Mouse (Mus musculus): Measurements from ENCODE around the gene Sfxn2. TPM values are rescaled to one million over a fixed set of nuclear protein-coding genes. Genes with fewer than 3 reads are reported as not detected.

Sfxn2 gene
- total and polyA plus RNA-seq, 2 experiments from 2014 or later, result 10.2 to 12.0 TPM

GRCm38 (mm10) chr19:46625015-46625414 is 51.9 kb downstream of the Sfxn2 start:
- Histone ChIP-seq H3K36me3 (ENCODE audit: insufficient read depth, low read length) (no peaks in the 10 kb centered on the region), H3K9me3 (ENCODE audit: low read length) (no peaks in the 10 kb centered on the region), H3K27me3 (ENCODE audit: insufficient read depth, low read length) (no peaks in the 10 kb centered on the region), H3K4me3 (ENCODE audit: low read length) (no peak overlapping the region), H3K4me2 (ENCODE audit: low read depth, low read length) (no peak overlapping the region), H3K27ac (no peak overlapping the region), H3K4me1 (ENCODE audit: insufficient read depth, low read length) (peaks cover 23% of the 10 kb centered on the region), H3K9ac (replicated peaks; ENCODE audit: low read length) (no peak overlapping the region)
- DNase-seq (ENCODE audit: low spot score) (no peak), ATAC-seq (no peak)
- 90% methylated on average over 12 of the region's 12 CpGs for WGBS
- no peak for TF ChIP-seq CTCF (IDR thresholded peaks at IDR 0.05; ENCODE audit: low read depth)

GRCm38 (mm10) chr19:46625519-46625918 is 52.4 kb downstream of the Sfxn2 start:
- WGBS, result 73% methylated on average over 10 of the region's 10 CpGs
- Histone ChIP-seq H3K4me1 (ENCODE audit: insufficient read depth, low read length) (peaks cover 21% of the 10 kb centered on the region), H3K9ac (replicated peaks; ENCODE audit: low read length) (no peak overlapping the region), H3K9me3 (ENCODE audit: low read length) (no peaks in the 10 kb centered on the region), H3K27me3 (ENCODE audit: insufficient read depth, low read length) (no peaks in the 10 kb centered on the region), H3K4me3 (ENCODE audit: low read length) (no peak overlapping the region), H3K27ac (no peak overlapping the region), H3K36me3 (ENCODE audit: insufficient read depth, low read length) (no peaks in the 10 kb centered on the region), H3K4me2 (ENCODE audit: low read depth, low read length) (no peak overlapping the region)
- ATAC-seq (no peak), DNase-seq (ENCODE audit: low spot score) (no peak)
- no peak for TF ChIP-seq CTCF (IDR thresholded peaks at IDR 0.05; ENCODE audit: low read depth)

- no peak overlapping the region for H3K4me2 ChIP-seq (ENCODE audit: low read depth, low read length)
- TF ChIP-seq CTCF (IDR thresholded peaks at IDR 0.05; ENCODE audit: low read depth), result no peak
- 90% methylated on average over 10 of the region's 10 CpGs for WGBS
- H3K36me3 ChIP-seq (ENCODE audit: insufficient read depth, low read length), result no peaks in the 10 kb centered on the region
- no peak overlapping the region for H3K9ac ChIP-seq (replicated peaks; ENCODE audit: low read length)
- no peak for DNase-seq (ENCODE audit: low spot score)
- H3K9me3 ChIP-seq (ENCODE audit: low read length), result no peaks in the 10 kb centered on the region
- no peaks in the 10 kb centered on the region for H3K27me3 ChIP-seq (ENCODE audit: insufficient read depth, low read length)
- no peak overlapping the region for H3K4me3 ChIP-seq (ENCODE audit: low read length)
- H3K27ac ChIP-seq, result no peak overlapping the region
- H3K4me1 ChIP-seq (ENCODE audit: insufficient read depth, low read length), result peaks cover 10% of the 10 kb centered on the region
- no peak for ATAC-seq
These were observed 55.2 kb downstream of the Sfxn2 start for GRCm38 (mm10) chr19:46628403-46628802.

- Histone ChIP-seq H3K36me3 (ENCODE audit: insufficient read depth, low read length) (no peaks in the 10 kb centered on the region), H3K4me2 (ENCODE audit: low read depth, low read length) (no peak overlapping the region), H3K4me1 (ENCODE audit: insufficient read depth, low read length) (no peaks in the 10 kb centered on the region), H3K27ac (peak overlapping the region; percentile 20; the same call in 1 of the 2 replicates), H3K27me3 (ENCODE audit: insufficient read depth, low read length) (no peaks in the 10 kb centered on the region), H3K4me3 (ENCODE audit: low read length) (no peak overlapping the region), H3K9me3 (ENCODE audit: low read length) (no peaks in the 10 kb centered on the region), H3K9ac (replicated peaks; ENCODE audit: low read length) (no peak overlapping the region)
- TF ChIP-seq CTCF (IDR thresholded peaks at IDR 0.05; ENCODE audit: low read depth), result no peak
- ATAC-seq (no peak), DNase-seq (ENCODE audit: low spot score) (no peak)
- 70% methylated on average over 9 of the region's 9 CpGs for WGBS
These were observed 56.6 kb downstream of the Sfxn2 start for GRCm38 (mm10) chr19:46629807-46630206.

GRCm38 (mm10) chr19:46631637-46632036 is 58.5 kb downstream of the Sfxn2 start:
- H3K27ac ChIP-seq, result no peak overlapping the region

GRCm38 (mm10) chr19:46635766-46636165 is 62.6 kb downstream of the Sfxn2 start:
- Histone ChIP-seq H3K4me3 (ENCODE audit: low read length) (no peak overlapping the region), H3K27ac (no peak overlapping the region), H3K27me3 (ENCODE audit: insufficient read depth, low read length) (no peaks in the 10 kb centered on the region), H3K9ac (replicated peaks; ENCODE audit: low read length) (no peak overlapping the region), H3K36me3 (ENCODE audit: insufficient read depth, low read length) (no peaks in the 10 kb centered on the region), H3K4me1 (ENCODE audit: insufficient read depth, low read length) (no peaks in the 10 kb centered on the region), H3K9me3 (ENCODE audit: low read length) (no peaks in the 10 kb centered on the region), H3K4me2 (ENCODE audit: low read depth, low read length) (no peak overlapping the region)
- 63% methylated on average over 9 of the region's 9 CpGs for WGBS
- TF ChIP-seq CTCF (IDR thresholded peaks at IDR 0.05; ENCODE audit: low read depth), result no peak
- DNase-seq (ENCODE audit: low spot score) (no peak), ATAC-seq (no peak)

More at GRCm38 (mm10) chr19:46631637-46632036, 58.5 kb downstream of the Sfxn2 start:
- WGBS, result 87% methylated on average over 9 of the region's 9 CpGs
- H3K27me3 ChIP-seq (ENCODE audit: insufficient read depth, low read length), result no peaks in the 10 kb centered on the region
- DNase-seq (ENCODE audit: low spot score), result no peak
- no peaks in the 10 kb centered on the region for H3K4me1 ChIP-seq (ENCODE audit: insufficient read depth, low read length)
- no peak overlapping the region for H3K9ac ChIP-seq (replicated peaks; ENCODE audit: low read length)
- TF ChIP-seq CTCF (IDR thresholded peaks at IDR 0.05; ENCODE audit: low read depth), result no peak
- no peaks in the 10 kb centered on the region for H3K9me3 ChIP-seq (ENCODE audit: low read length)
- ATAC-seq, result no peak
- no peak overlapping the region for H3K4me2 ChIP-seq (ENCODE audit: low read depth, low read length)
- no peaks in the 10 kb centered on the region for H3K36me3 ChIP-seq (ENCODE audit: insufficient read depth, low read length)
- H3K4me3 ChIP-seq (ENCODE audit: low read length), result no peak overlapping the region

- H3K36me3 ChIP-seq (ENCODE audit: insufficient read depth, low read length), result no peaks in the 10 kb centered on the region
- DNase-seq (ENCODE audit: low spot score) (no peak), ATAC-seq (no peak)
- H3K4me1 ChIP-seq (ENCODE audit: insufficient read depth, low read length), result peaks cover 12% of the 10 kb centered on the region
- H3K9ac ChIP-seq (replicated peaks; ENCODE audit: low read length), result no peak overlapping the region
- no peak overlapping the region for H3K27ac ChIP-seq
- 72% methylated on average over 6 of the region's 6 CpGs for WGBS
- H3K4me3 ChIP-seq (ENCODE audit: low read length), result no peak overlapping the region
- no peaks in the 10 kb centered on the region for H3K9me3 ChIP-seq (ENCODE audit: low read length)
- no peak for TF ChIP-seq CTCF (IDR thresholded peaks at IDR 0.05; ENCODE audit: low read depth)
- no peaks in the 10 kb centered on the region for H3K27me3 ChIP-seq (ENCODE audit: insufficient read depth, low read length)
- no peak overlapping the region for H3K4me2 ChIP-seq (ENCODE audit: low read depth, low read length)
These were observed 64.4 kb downstream of the Sfxn2 start for GRCm38 (mm10) chr19:46637598-46637997.

All from hindbrain, postnatal 0 days (tissue).